ENCODE assay signal across 10 mouse cellular contexts in the genomic region with DNA sequence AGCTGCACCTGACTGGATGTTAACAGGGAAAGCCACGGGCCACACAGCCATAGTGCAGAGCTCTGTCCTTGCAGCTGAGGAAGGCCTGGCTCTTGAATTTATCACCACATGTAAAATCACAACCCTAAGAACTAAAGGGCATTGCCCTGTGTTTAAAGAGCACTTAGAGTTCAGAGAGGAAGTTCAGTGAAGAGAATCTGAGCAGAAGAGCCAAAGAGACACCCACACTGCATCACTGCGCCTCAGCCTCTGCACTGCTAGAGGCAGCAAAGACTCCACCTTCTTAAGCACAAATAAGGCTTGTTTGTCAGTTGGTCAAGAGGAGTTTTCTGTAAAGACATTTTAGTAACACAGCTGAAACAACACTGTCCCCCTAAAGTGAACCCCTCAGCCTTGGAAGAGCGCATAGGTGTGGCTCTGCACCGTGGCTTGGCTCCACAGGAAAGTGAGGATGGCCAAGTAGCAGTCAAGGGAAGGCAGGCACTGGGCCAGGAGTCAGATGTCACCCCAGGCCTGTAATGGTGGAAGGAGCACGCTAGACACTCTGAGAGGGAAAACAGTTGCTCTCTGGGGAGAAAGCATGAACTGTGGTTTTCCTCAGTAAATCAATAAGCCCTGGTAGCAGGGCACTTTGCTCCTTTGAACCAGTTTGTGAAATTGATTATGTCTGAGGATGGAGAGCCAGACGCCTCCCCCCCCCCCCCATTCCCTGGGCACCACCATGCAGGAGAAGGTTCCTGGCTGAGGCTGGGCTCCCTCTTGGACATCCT. TPM values are rescaled to one million over a fixed set of nuclear protein-coding genes. Genes with fewer than 3 reads are reported as not detected.
DNase-seq lines count a peak whose midpoint lies in the region; ATAC-seq and TF ChIP-seq lines count a peak whose summit lies in the region.
"Had no signal": no experiment of that assay in that cellular context is flagged by ENCODE, and none has a peak within 500 bp of the region (broad histone marks: within the 10 kb centered on the region; RNA-seq: fewer than 3 reads in every experiment).

No protein-coding gene starts in this region.

- no peaks in the 10 kb centered on the region for H3K9me3 ChIP-seq in forebrain, postnatal 0 days (ENCODE audit: low read length)
- H3K9me3 ChIP-seq: lung, embryonic 15.5 days had no signal

- no peak overlapping the region for H3K4me2 ChIP-seq in forebrain, postnatal 0 days (ENCODE audit: low read depth)

- H3K36me3 ChIP-seq in forebrain, postnatal 0 days (ENCODE audit: insufficient read depth) = no peaks in the 10 kb centered on the region
- H3K36me3 ChIP-seq: lung, embryonic 15.5 days had no signal

- H3K27me3 ChIP-seq in forebrain, postnatal 0 days (ENCODE audit: insufficient read depth, low read length) = no peaks in the 10 kb centered on the region
- H3K27me3 ChIP-seq: lung, embryonic 15.5 days had no signal

- H3K9ac ChIP-seq in forebrain, postnatal 0 days = no peak overlapping the region
- H3K9ac ChIP-seq: lung, embryonic 15.5 days had no signal

- H3K4me1 ChIP-seq in forebrain, postnatal 0 days (ENCODE audit: insufficient read depth) = no peaks in the 10 kb centered on the region

- no peak for TF ChIP-seq CTCF in forebrain, postnatal 0 days (IDR thresholded peaks at IDR 0.05; ENCODE audit: low read depth)

- 77% methylated on average over 6 of the region's 6 CpGs for WGBS in forebrain, postnatal 0 days

- ATAC-seq in forebrain, postnatal 0 days = no peak

- no peak overlapping the region for H3K4me3 ChIP-seq in forebrain, postnatal 0 days (ENCODE audit: low read depth, low read length)
- H3K4me3 ChIP-seq: lung, embryonic 15.5 days had no signal

- peak; percentile 67 for DNase-seq in adrenal gland, adult 2 months
- no peak for DNase-seq in adrenal gland, postnatal 4 days (ENCODE audit: low spot score in 2 of 2)
- DNase-seq in CD4-positive helper T cell, adult 2 months (ENCODE audit: low read depth, low spot score) = peak; percentile 36
- peak; percentile 61 to 75 for DNase-seq in cerebellum, postnatal 25 days
- DNase-seq in heart, postnatal 4 days = peak; percentile 75
- DNase-seq in ovary, postnatal 14 days (ENCODE audit: low spot score) = peak; percentile 64
- DNase-seq in forebrain, postnatal 0 days = no peak
- DNase-seq in thymus, postnatal 0 days (ENCODE audit: low spot score) = no peak

- H3K27ac ChIP-seq in forebrain, postnatal 0 days (ENCODE audit: low read depth, low read length) = no peak overlapping the region

RNA-seq across cellular contexts. Expression of gene Ephx1, which starts 5.8 kb away (rescaled TPM):
- 100 to 1,000 TPM; 209 to 314 TPM for total RNA-seq in adrenal gland, adult 2 months (2021)
- polyA plus RNA-seq in adrenal gland, adult 2 months (2012; rRNA removed) = 112 and 140 TPM in 2 replicates
- 10 to 100 TPM; 85.8 to 86.5 TPM for total RNA-seq in adrenal gland, postnatal 4 days (2021)
- 10 to 100 TPM; 11.6 to 13.8 TPM for total RNA-seq in heart, postnatal 4 days (2021)
- 10.2 and 13.9 TPM in 2 replicates for total RNA-seq in forebrain, postnatal 0 days (2014; rRNA removed)
- polyA plus RNA-seq in forebrain, postnatal 0 days (2015; fragmentation: Nextera tagmentation; extraction: Ambion mirVana) = 10.4 and 10.5 TPM in 2 replicates
- 12.7 and 15.2 TPM in 2 replicates for polyA plus RNA-seq in thymus, postnatal 0 days (2015; fragmentation: Nextera tagmentation; extraction: Ambion mirVana)

RNA-seq across cellular contexts. Expression of gene 9130409I23Rik, which starts 36.1 kb away (rescaled TPM):
- not detected for total RNA-seq in adrenal gland, adult 2 months (2021)
- polyA plus RNA-seq in adrenal gland, adult 2 months (2012; rRNA removed) = not detected in 2 replicates
- total RNA-seq in adrenal gland, postnatal 4 days (2021) = not detected
- not detected for total RNA-seq in heart, postnatal 4 days (2021)
- not detected in 2 replicates for total RNA-seq in forebrain, postnatal 0 days (2014; rRNA removed)
- 0.08 TPM in 1 of 2 replicates, not detected in the other for polyA plus RNA-seq in forebrain, postnatal 0 days (2015; fragmentation: Nextera tagmentation; extraction: Ambion mirVana)
- polyA plus RNA-seq in thymus, postnatal 0 days (2015; fragmentation: Nextera tagmentation; extraction: Ambion mirVana) = 0.25 and 0.32 TPM in 2 replicates
- total RNA-seq: common myeloid progenitor, adult 5-6 weeks had no signal
- polyA plus RNA-seq: lung, embryonic 15.5 days had no signal

Comparison
In these comparisons a context has a peak if more than half of its experiments do, and no peak if none do; other contexts are left out.
1. DNase-seq: peak in adrenal gland, adult 2 months (single experiment), CD4-positive helper T cell, adult 2 months (single experiment), cerebellum, postnatal 25 days (2 of 2), heart, postnatal 4 days (single experiment) and ovary, postnatal 14 days (single experiment); none in adrenal gland, postnatal 4 days (0 of 2), forebrain, postnatal 0 days (single experiment) and thymus, postnatal 0 days (single experiment).